Mouse (Mus musculus): ENCODE measurements around the gene Cic. TPM values are rescaled to one million over a fixed set of nuclear protein-coding genes. Genes with fewer than 3 reads are reported as not detected.
A peak's percentile ranks its signal among the peaks of the same experiment; 100 is the strongest.
"Not testable (repeated sequence)": the region's sequence is repeated elsewhere in the genome, so short reads cannot be mapped to it uniquely, and the experiment has no call there.

Cic gene
- total RNA-seq, 2 experiments from 2014 or later: 65.7 to 73.4 TPM

DNA sequence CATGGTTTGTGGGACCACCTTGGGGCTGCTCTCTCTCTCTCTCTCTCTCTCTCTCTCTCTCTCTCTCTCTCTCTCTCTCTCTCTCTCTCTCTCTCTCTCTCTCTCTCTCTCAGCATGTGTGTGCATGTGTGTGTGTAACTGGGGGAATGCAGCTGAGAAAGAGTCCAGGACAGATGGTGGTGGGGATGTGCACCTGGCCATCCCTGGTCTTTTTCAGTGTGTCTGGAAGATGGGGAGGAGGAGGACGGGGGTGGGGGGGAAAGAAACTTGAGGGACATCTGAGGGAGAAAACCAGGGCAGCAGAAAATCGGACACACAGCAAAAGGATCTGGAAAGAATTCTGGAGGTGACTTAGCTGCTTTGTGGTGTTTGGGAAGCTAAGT is 39.1 kb downstream of the Cic start:
- DNase-seq: no peak

DNA sequence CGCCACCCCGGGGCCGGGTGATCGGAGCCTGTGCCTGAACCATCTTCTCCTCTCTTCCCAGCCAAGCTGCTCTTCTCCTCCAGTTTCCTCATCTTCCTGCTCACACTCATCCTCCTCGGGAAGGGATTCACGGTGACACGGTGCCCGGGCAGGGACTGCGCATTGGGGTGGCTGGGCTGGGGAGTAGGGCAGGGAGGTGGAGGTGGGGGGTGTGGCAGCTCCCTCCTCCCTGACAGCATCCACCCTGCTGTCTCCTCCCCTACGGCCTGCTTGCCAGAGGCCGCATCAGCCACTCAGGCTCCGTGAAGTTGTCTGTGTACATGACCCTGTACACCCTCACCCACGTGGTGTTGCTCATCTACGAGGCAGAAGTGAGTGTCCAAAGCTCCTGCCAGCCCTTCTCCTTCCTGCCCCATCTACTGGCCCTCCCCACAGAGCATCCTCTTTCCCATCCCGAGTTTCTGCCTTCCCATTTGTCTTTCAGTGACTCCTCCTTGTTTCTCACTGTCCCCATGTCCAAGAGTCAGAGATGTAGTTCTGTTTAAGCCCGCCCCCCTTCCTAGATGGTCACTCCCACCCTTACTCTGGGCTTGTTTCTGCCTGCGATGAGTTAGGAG is 41.3 kb downstream of the Cic start:
- no peak for DNase-seq

DNA sequence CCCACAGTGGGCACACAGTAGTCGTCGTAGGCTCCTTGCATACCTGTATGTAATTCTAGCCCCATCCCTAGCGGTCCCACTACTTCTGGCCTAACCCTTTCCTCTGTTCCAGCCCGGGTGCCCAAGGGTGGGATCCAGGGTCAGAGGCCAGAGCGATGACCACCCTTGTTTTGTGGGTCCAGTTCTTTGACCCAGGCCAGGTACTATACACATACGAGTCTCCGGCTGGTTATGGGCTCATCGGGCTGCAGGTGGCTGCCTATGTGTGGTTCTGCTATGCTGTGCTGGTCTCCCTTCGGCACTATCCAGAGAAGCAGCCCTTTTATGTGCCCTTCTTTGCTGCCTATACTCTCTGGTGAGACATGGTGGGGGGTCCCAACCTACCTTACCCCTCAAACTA is 41.9 kb downstream of the Cic start:
- no peak for DNase-seq

DNA sequence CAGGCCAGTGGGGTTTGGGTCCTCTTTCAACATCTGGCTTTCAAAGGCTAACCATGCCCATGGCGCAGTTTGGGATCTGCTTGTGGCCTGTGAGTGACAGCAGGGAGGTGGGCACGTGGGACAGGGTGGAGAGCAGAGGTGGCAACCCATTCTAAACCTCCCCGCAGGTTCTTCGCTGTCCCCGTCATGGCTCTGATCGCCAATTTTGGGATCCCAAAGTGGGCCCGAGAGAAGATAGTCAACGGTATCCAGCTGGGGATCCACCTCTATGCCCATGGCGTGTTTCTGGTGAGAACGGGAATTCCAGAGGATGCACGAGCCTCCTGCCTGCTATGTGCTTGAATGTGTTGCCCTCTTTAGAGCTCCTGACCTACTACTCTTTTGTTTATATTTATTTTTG is 43.7 kb downstream of the Cic start:
- no peak for DNase-seq

DNA sequence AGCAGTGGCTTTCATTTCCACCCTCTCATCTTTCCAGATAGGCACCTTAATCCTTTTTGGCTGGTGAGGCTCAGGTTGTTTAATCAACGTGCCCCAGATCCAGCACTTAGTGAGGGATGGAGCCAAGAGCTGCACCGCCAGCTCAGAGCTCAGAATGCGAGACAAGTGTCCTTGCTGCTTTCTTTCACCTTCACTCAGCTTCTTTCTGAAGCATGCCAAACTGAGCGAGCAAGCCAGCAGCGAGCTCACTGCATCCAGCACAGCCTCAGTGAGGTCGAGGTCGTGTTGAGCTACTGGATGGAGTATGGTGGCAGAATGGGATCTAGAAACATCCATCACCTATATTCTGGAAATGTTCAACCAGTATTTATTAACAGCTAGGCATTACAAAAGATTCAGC is 45.8 kb downstream of the Cic start:
- no peak for DNase-seq

DNA sequence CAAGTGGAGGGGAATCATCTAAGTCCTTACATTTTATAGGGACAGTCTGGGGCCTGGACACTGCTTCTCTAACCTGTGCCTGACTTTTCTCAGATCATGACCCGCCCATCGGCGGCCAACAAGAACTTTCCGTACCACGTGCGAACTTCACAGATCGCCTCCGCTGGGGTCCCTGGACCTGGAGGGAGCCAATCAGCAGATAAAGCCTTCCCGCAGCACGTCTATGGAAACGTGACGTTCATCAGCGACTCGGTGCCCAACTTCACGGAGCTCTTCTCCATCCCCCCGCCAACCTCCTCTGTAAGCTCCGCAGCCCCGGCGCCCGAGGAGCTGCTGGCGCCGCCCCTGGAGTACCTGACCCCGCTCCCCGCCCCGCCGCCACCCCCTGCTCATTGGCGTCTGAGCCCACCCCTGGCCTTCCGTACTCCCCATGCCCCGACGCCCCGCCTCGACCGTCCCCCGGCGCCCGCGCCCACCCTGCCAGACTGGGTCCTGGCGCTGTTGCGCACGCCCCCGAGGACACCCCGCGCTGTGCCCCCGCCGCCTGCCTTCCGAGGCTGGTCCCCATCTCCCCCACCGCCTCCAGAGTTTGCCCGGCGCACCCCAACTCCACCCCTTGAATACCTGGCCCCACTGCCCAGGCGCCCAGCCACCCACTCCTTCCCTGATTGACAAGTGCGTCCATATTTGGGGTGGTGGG is 47.3 kb downstream of the Cic start:
- no peak for DNase-seq

DNA sequence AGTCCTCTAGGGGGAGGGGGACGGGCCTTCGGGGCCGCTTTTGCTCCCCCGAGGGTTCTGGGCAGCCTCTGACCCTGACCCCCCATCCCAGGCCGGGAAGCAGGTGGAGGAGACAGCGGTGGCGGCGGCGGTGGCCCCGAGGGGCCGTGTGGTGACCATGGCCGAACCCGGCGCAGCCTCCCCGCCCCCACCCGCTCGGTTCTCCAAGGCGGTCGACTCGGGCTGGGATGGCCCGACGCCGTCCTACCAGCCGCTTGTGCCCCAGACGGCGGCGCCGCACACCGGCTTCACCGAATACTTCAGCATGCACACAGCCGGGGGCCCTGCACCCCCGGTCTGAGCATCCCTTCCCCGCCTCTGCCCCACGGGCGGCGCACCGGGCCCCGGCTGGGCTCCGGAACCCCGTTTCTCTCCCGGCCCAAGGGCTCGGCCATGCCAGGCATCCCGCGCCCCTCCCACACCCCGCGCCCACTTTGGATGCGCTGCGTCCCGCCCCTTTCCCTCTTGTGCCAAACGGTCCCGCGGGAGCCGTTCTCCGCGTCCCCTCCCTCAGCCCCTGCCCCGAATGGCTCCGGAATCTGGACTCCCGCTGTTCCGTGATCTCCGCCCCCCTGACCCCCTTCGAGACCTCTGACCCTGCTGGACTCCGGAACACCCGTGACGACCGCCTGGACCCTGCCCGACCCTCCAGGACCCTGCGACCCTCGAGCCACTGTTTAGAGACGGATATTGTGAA is 48.0 kb downstream of the Cic start:
- DNase-seq: peak; percentile 29

DNA sequence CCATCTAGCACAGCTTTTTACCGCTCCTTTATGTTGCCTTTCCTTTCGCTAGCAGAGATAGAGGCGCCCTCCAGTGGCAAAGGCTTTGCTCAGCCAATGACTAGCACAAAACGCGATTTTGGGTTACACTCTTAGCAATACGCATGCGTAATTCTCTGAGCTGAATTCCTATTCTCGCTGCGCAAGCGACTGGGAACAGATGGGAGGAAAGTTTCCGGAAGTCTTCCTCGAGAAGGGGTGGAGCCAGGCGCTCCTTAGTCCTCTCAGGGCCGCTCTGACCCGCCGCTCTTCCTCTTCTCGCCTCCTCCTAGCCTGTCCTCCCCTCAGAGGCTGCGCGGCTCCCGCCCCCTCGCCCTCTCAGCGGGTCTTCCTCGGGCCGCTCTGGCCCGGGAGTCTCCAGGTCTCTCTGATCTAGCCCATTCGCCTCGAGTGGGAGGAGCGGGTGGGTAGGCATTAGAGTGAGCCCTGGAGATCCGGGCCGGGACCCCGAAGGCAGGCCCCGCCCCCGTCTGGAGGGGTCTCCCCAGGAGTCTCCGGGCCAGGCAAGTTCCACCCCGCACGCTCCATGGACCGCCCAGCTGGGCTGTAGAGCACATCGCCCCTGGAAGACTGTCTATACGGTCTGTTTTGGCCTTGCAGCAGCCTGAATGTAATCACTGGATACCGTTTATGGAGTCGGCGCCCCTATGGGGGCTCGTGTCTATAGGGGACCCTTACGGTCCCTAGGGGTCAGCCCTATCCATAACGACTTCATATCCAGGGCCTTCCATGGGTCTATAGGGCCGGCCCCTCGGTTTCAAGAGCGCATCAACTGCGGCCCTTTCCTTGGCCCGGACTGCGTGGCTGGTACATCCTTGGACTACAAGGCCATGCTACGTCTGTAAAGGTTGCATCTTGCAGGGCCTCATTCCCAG is 49.3 kb downstream of the Cic start, which contains the start of gene Megf8:
Megf8 (plus strand) TSS at position 633 of the 914 bp plus-strand sequence.
- DNase-seq: peak; percentile 88

DNA sequence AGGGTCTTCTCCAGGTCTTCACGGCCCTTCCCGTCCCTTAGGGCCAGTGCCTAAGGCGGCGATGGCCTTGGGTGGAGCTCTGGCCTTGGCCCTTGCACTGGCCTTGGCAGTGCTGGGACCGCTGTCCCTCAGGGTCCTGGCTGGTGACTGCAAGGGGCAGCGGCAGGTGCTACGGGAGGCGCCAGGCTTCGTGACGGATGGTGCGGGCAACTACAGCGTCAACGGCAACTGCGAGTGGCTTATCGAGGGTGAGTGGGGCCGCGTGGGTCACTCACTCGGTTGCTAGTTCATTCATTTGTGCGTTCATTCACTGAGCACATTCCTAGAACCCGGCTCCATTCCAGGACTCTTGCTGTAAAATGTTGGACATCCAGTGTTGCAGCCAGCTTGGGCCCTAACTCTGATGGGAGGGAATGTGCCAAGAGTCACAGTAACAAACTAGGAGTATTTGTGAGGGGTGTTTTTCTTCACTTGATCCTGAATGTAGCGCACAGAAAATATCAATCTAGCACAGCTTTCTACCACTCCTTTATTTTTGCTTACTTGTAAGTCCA is 50.0 kb downstream of the Cic start:
- peak; percentile 34 for DNase-seq

DNA sequence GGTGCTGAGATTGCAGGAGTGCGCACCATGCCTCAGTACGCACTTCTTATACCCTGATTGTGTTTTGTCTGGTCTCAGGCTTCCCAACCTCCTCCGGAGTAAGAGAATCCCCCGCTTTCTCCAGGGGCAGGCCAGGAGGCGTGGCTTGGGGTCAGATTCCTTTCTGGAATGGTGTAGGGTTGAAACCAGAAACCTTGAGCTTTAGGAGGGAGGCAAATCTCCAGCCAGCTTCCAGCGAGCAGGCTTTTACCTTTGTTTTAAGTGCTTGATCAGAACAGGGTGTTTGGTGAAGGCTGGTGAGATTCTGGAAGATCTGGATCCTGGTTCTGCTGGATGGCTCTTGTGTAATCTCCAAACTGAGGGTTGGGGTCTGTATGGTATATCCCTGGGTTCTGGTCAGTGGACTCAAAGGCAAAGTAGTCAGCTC is 54.6 kb downstream of the Cic start:
- peak; percentile 49 for DNase-seq

DNA sequence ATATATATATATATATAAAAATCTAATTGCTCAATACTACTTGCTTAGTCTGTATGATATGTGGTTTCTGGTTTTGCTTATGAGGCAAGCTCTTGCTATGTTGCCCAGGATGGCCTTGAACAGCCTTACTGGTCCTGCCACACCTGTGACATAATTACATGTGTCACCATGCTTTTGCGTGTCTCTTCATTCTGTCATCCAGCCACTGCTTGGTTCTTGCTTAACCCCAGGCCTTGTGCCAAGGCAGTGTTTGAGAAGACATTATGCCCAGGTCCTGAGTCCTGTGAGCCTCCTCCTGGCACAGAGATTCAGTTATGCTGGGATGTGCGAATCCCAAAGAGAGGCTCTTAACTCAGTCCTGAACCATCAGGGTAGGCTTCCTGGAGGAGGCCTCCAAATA is 55.7 kb downstream of the Cic start:
- DNase-seq: no peak

DNA sequence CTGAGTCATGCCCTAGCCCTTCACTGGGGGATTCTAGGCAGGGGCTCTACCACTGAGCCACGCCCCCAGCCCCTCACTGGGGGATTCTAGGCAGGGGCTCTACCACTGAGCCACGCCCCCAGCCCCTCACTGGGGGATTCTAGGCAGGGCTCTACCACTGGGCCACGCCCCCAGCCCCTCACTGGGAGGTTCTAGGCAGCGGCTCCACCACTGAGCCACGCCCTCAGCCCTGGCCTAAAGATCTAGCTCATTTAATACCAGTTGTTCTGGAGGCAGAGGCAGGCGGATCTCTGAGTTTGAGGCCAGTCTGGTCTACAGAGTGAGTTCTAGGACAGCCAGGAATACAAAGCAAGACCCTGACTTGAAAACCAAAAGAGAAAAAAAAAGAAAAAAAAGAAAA is 57.9 kb downstream of the Cic start:
- DNase-seq: not testable (repeated sequence)

DNA sequence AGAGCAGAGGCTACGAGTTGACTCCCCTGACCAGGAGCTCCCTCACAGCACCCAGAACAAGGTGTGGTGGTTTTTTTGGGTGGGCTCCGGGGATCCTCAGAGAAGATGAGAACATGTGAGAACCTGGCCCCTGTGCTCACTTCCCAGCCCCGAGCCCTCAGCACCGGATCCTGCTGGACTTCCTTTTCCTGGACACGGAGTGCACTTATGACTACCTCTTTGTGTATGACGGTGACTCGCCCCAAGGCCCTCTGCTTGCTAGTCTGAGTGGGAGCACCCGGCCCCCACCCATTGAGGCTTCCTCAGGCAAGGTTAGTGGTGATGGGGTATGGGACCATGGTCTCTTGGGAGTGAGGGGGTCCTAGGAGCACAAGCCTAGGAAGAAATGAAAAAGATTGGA is 58.7 kb downstream of the Cic start:
- DNase-seq: no peak

DNA sequence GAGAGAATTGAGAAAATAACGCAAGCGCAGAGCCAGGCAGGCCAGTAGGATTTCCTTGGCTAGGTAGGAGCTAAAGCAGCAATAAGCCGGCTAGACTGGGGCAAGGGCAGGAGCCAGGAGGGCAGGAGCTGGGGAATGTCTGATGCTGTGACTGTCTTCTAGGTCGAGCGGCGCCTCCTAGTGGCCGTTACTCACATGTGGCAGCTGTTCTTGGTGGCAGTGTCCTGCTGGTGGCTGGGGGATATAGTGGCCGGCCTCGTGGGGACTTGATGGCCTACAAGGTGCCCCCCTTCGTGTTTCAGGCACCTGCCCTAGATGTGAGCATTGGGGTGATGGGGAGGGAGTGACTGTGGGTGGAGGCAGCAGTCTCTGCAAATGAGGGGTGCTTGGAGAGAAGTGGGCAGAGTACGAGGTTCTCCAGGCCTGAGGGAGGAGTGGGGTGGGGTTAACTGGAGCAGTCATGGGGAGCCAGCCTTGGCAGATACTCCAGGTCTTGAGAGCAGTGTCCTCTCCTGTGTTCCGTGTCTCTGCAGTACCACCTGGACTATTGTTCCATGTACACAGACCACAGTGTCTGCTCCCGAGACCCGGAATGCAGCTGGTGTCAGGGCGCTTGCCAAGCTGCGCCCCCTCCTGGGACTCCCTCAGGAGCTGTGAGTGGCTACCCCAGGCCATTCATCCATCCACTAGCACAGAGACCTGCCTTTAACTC is 66.2 kb downstream of the Cic start:
- DNase-seq: peak; percentile 78

DNA sequence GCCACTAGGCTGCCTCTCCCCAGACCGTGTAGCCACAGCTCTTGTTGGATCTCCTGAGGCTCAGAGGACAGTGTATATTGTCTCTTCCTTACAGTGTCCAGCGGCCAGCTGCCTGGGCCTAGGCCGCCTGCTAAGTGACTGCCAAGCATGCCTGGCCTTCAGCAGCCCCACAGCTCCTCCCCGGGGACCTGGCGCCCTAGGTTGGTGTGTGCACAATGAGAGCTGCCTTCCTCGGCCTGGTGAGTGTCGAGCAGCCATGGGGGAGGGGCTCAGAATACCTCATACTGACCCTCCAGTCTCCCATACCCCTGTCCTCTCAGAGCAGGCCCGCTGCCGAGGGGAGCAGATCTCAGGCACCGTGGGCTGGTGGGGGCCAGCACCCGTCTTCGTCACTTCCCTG is 67.0 kb downstream of the Cic start:
- DNase-seq: no peak

DNA sequence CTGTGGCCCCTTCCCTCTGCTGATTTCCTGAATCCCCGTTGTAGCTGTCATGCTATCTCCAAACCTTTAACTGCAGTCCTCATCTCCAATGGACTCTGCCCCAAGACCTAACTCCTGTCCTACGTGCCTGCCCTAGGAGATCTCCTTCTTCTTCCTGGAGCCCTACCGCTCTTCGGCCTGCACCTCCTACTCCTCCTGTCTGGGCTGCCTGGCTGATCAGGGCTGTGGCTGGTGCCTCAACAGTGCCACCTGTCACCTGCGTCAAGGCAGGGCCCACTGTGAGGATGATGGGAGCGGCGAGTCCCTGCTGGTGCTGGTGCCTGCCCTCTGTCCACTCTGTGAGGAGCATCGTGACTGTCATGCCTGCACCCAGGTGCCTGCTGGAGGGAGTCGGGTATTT is 71.8 kb downstream of the Cic start:
- no peak for DNase-seq

DNA sequence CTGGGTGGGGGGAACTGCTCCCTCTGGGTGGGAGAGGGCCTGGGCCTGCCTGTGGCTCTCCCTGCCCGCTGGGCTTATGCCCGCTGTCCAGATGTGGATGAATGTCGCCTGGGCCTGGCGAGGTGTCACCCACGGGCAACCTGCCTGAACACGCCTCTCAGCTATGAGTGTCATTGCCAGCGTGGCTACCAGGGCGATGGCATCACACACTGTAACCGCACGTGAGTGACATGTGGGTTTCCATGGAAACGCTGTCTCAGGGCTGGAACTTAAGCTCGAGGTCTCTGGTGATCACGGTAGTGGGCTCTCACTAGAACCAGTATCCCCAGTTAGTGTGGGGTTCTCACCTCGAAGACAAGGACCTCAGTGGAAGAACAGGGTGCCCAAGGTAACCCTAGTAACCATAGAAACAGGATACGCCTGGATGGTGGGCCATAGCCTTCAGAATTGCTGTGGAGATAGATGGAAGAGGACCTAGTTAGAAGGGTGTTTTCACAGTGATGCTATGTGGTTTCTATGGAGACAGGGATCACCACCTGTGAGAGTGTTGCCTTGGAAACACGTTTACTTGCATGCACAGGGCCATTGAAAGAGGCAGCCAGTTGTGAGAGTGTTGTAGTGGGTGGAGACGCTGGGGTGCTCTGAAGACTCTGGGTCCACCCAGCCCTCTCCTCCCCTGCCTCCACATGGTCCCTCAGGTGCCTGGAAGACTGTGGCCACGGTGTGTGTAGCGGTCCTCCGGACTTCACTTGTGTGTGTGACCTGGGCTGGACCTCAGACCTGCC is 73.7 kb downstream of the Cic start:
- no peak for DNase-seq

Data from gastrocnemius, postnatal 10 days (tissue).